17 mouse cellular contexts compared by ENCODE assay signal in the genomic region with DNA sequence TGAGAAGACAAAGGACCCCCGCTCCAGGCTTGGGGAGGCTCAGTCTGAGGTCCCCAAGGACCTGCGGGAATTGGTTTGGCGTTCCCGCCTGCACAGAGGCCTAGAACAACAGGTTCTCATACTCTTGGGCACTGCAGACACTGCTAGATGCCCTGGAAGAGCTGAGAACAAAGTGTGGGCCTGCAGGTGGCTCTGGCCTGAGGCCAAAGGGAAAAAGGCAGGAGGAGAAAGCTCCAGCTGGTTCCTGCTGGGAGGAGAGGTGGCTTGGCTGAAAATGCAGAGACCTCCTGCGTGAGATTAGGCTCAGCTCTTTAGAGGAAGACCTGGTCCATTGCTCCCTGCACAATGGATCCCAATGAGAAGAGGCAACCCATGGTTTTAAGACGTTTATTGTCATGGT.
DNase-seq lines count a peak whose midpoint lies in the region; ATAC-seq lines count a peak whose summit lies in the region.
"Had no signal": no experiment of that assay in that cellular context is flagged by ENCODE, and none has a peak within 500 bp of the region (broad histone marks: within the 10 kb centered on the region; RNA-seq: fewer than 3 reads in every experiment).

No protein-coding gene starts in this region.

- 48% methylated on average over 6 of the region's 6 CpGs for WGBS in forebrain, embryonic 10.5 days
- WGBS in forebrain, embryonic 12.5 days, result 49% methylated on average over 6 of the region's 6 CpGs
- 59% methylated on average over 6 of the region's 6 CpGs for WGBS in embryonic facial prominence, embryonic 10.5 days

- H3K36me3 ChIP-seq in forebrain, embryonic 10.5 days (replicated peaks), result no peaks in the 10 kb centered on the region
- H3K36me3 ChIP-seq in forebrain, embryonic 12.5 days (replicated peaks), result no peaks in the 10 kb centered on the region
- no peaks in the 10 kb centered on the region for H3K36me3 ChIP-seq in embryonic facial prominence, embryonic 10.5 days (replicated peaks)
- H3K36me3 ChIP-seq: forebrain, embryonic 15.5 days had no signal

- H3K4me1 ChIP-seq in forebrain, embryonic 10.5 days, result peaks cover 10% of the 10 kb centered on the region
- peaks cover 7% of the 10 kb centered on the region; the same call in 1 of the 2 replicates for H3K4me1 ChIP-seq in forebrain, embryonic 12.5 days
- peaks cover 8% of the 10 kb centered on the region; the same call in 1 of the 2 replicates for H3K4me1 ChIP-seq in embryonic facial prominence, embryonic 10.5 days
- H3K4me1 ChIP-seq: forebrain, embryonic 15.5 days had no signal

- no peak overlapping the region for H3K4me3 ChIP-seq in forebrain, embryonic 10.5 days
- H3K4me3 ChIP-seq in forebrain, embryonic 12.5 days (replicated peaks), result no peak overlapping the region
- H3K4me3 ChIP-seq in embryonic facial prominence, embryonic 10.5 days, result no peak overlapping the region
- H3K4me3 ChIP-seq: forebrain, embryonic 15.5 days had no signal

- no peak overlapping the region for H3K4me2 ChIP-seq in forebrain, embryonic 12.5 days
- H3K4me2 ChIP-seq: forebrain, embryonic 15.5 days had no signal

- no peaks in the 10 kb centered on the region for H3K27me3 ChIP-seq in forebrain, embryonic 10.5 days (ENCODE audit: poor library complexity, severe bottlenecking)
- H3K27me3 ChIP-seq in forebrain, embryonic 12.5 days, result no peaks in the 10 kb centered on the region
- H3K27me3 ChIP-seq in embryonic facial prominence, embryonic 10.5 days (replicated peaks; ENCODE audit: low read depth, poor library complexity, severe bottlenecking), result no peaks in the 10 kb centered on the region
- H3K27me3 ChIP-seq: CH12.LX; forebrain, embryonic 15.5 days had no signal

- no peak overlapping the region for H3K9ac ChIP-seq in forebrain, embryonic 12.5 days
- H3K9ac ChIP-seq: forebrain, embryonic 15.5 days; liver, postnatal 0 days had no signal

- no peak for DNase-seq in forebrain, embryonic 10.5 days (ENCODE audit: extremely low spot score, low spot score)
- DNase-seq in urinary bladder, postnatal 14 days (ENCODE audit: low spot score), result peak; percentile 15
- no peak for DNase-seq in urinary bladder, adult 2 months (ENCODE audit: low spot score)
- no peak for DNase-seq in embryonic facial prominence, embryonic 10.5 days (ENCODE audit: low spot score)
- no peak for DNase-seq in layer of hippocampus, adult 11-12 months (ENCODE audit: low spot score)
- no peak for DNase-seq in adrenal gland, postnatal 36 days
- no peak for DNase-seq in gastrocnemius, adult 8-10 months (ENCODE audit: low spot score in 2 of 2)
- DNase-seq: heart, adult 11 months; heart, postnatal 4 days; liver; liver, postnatal 0 days; lung, postnatal 14 days had no signal

- peak overlapping the region; percentile 74 for H3K27ac ChIP-seq in forebrain, embryonic 10.5 days
- no peak overlapping the region for H3K27ac ChIP-seq in forebrain, embryonic 12.5 days
- peak overlapping the region; percentile 12; the same call in 1 of the 2 replicates for H3K27ac ChIP-seq in embryonic facial prominence, embryonic 10.5 days (replicated peaks)
- H3K27ac ChIP-seq: forebrain, embryonic 15.5 days had no signal

- no peaks in the 10 kb centered on the region for H3K9me3 ChIP-seq in forebrain, embryonic 10.5 days
- no peaks in the 10 kb centered on the region for H3K9me3 ChIP-seq in forebrain, embryonic 12.5 days
- no peaks in the 10 kb centered on the region for H3K9me3 ChIP-seq in embryonic facial prominence, embryonic 10.5 days
- H3K9me3 ChIP-seq: forebrain, embryonic 15.5 days had no signal

- ATAC-seq in forebrain, embryonic 12.5 days (ENCODE audit: low FRiP score), result no peak
- ATAC-seq: activated CD4-positive, CD25-positive, alpha-beta regulatory T cell, adult 4 months; forebrain, embryonic 15.5 days; inflammation-experienced regulatory T-cells, adult 6 months; liver, postnatal 0 days had no signal
